Mouse (Mus musculus) lung, adult 2 months (tissue): ENCODE data around the gene Gps1.

Experiments used
- CTCF ChIP-seq: fragments of 200-500 bp; IDR thresholded peaks from 2 replicates; pipeline ENCODE4 v1.5.1; 2011; ENCODE audit warnings: mild to moderate bottlenecking, low read length, control low read depth; ENCODE audit not compliant: insufficient read depth
- POLR2A ChIP-seq: fragments of 200-500 bp; IDR thresholded peaks from 2 replicates; pipeline ENCODE4 v1.6.1; 2011; ENCODE audit warnings: low read depth, mild to moderate bottlenecking, control low read depth, low read length, borderline replicate concordance; ENCODE audit errors: extremely low read depth

GRCm38 (mm10) chr11:120760236-120760635 lies 23.8 kb upstream of the Gps1 start:
- TF ChIP-seq CTCF = no peak
- no peak for TF ChIP-seq POLR2A
